Mouse (Mus musculus) embryonic fibroblast, embryonic 13.5 days (primary cell): ENCODE measurements at regions not wholly inside any gene's neighbourhood (a gene's known extent, or its start where the extent isn't known, plus 50 kb on each side); places are given as distances from the start of the nearest gene placed in this dataset.

Experiments
- CTCF ChIP-seq: IDR thresholded peaks from 2 replicates; pipeline ENCODE4 v1.5.1; 2011; ENCODE audit warnings: mild to moderate bottlenecking, control low read depth, low read length, moderate library complexity, borderline replicate concordance; ENCODE audit not compliant: insufficient read depth
- POLR2A ChIP-seq: IDR thresholded peaks from 2 replicates; pipeline ENCODE4 v1.6.1; 2011; ENCODE audit warnings: low read depth, mild to moderate bottlenecking, control low read depth, low read length, moderate library complexity

DNA sequence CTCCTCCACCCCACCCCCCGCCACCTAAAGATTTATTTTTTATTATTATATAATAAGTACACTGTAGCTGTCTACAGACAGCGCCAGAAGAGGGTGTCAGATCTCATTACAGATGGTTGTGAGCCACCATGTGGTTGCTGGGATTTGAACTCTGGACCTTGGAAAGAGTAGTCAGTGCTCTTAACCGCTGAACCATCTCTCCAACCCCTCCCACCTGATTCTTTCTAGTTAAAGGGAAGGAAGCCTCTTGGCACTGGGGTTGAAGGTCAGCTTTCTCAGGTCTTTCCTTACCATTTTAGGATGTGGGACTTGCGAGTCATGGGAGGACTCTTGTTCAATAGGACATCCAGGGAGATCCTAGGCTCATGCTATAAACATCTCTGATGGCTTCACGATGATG is 54.7 kb downstream of the Hes1 start:
- TF ChIP-seq POLR2A (no peak), CTCF (no peak)
